Mouse (Mus musculus) adrenal gland, adult (tissue): Measurements from ENCODE around the gene Strn.

Source experiments
- DNase-seq, 2 experiments: peaks; one replicate each; pipeline ENCODE4 v3.0.0; 2022 to 2023; ENCODE audit warnings: low spot score in 1 of 2; ENCODE audit not compliant: inconsistent age in 2 of 2

Strn gene

DNA sequence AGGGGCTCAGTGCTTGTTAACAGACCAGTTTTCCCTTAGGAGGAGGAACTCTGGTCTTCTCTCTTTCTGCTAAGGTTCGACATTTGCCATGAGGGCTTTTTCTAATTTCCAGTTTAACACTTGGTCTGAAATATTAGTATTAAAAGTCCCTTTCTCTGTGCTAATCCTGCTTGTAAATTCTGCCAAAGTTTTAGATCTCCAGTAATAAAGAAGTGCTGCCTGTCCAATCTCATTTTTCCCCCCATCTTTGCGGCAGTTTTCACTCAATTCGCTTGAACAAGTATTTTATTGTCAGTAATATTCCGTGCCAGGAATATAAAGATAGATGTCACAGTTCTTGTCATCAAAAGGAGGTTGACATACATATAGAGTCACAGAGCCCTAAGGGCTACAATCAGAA lies at the start of gene Strn:
Strn (minus strand) TSS at position 101 of the 400 bp plus-strand sequence.
- no peak for DNase-seq

- DNase-seq: no peak
Measured at GRCm38 (mm10) chr17:78778765-78779164, 41.8 kb upstream of the Strn start.

GRCm38 (mm10) chr17:78772317-78772716 lies 35.3 kb upstream of the Strn start:
- no peak for DNase-seq

GRCm38 (mm10) chr17:78770932-78771331 lies 33.9 kb upstream of the Strn start:
- DNase-seq: no peak

DNA sequence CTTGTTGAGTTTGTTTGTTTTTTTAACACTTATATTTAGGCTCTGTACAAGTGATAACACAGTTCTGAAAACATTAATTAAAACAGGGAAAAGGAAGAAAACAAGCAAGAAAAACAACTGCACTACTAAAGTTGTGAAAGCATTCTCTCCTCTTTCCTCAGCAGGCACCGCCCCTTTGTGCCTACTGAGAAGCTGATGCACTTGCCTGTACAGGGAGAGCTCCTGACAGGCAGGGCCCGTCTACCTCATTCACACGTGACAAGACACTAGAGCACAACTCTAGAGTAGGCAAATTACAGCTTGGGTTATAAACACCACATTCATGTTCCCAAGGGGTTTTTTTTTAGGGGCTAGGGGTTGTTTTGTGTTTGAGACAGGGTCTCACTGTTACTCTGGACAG lies 32.3 kb upstream of the Strn start:
- no peak for DNase-seq

- DNase-seq: no peak
Measured at GRCm38 (mm10) chr17:78768937-78769336, 31.9 kb upstream of the Strn start.

DNA sequence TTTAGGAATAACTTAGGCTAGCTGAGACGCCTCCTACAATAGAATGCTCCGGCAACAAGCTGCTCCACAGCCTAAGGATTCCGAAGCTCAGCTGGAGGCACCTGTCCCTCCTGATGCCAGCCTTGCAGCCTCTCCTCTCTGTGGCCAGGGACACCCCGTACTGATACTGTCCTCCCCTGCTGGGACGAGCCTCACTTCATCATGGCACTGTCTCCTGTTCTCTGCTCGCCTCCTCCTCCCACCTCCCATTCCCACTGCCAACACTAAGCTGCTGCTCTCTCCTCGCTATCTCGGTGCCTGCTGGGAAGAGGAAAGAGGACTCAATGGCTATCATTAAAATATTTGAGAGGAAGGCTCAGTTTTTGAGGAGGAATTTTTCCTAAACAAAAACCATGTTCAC lies 30.6 kb upstream of the Strn start:
- no peak for DNase-seq

DNA sequence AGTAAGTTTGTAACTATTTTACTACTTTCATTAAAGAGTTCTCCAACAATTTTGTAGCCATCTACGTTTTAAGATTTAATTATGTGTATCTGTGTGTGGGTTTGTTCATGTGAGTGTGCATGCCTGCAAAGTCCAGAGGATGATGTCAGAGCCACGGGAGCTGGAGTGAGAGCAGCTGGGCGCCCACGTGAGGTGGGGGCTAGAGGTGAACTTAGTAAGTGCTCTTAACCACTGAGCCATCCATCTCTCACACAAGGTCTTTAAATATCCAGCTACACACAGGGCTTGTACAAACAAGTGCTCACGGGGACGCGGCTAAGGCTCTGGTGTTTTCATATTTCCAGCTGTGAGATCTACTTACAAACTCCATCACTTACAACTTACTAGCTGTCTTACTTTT lies 29.1 kb upstream of the Strn start:
- DNase-seq: no peak

DNA sequence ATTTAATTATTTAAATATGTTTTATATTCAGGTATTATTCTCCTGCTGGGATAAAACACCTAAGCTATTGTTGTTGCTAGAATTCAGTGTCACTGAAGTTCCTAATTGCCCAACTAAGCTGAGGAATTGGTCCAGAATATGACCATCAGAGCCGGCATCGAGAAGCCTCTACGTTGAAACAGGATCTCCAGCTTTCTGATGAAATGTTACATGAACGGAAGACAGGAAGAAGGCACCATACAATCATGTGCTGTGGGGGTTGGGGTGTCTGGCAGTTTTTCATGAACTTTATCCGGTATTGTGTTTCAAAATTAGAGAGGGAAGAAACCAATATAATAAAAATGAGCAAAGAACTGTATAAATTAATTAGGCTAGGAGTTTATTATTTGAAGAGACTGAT lies 26.3 kb upstream of the Strn start:
- DNase-seq: no peak

GRCm38 (mm10) chr17:78752938-78753655 lies 16.1 kb upstream of the Strn start:
- DNase-seq: no peak

GRCm38 (mm10) chr17:78752064-78752463 lies 15.1 kb upstream of the Strn start:
- no peak for DNase-seq

GRCm38 (mm10) chr17:78748440-78748839 lies 11.4 kb upstream of the Strn start:
- DNase-seq: no peak

DNA sequence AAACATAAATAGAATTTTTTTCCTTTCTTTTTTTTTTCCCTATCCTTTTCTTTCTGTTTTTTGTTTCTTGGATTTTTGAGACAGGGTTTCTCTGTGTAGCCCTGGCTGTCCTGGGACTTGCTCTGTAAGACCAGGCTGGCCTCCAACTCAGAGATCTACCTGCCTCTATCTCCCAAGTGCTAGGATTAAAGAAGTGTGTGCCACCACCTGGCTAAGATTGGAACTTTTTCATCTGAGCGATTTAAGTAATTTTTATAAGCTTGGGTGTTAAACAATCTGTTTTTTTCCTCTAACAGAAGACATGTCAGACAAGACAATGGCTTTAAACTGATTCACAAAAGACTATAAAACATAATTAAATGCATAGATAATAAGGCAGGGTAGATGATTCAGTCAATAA lies 1.4 kb upstream of the Strn start:
- DNase-seq: no peak

- peak in 1 of 2 experiments; percentile 21 for DNase-seq
Measured at GRCm38 (mm10) chr17:78737771-78738170, 775 bp upstream of the Strn start.

DNA sequence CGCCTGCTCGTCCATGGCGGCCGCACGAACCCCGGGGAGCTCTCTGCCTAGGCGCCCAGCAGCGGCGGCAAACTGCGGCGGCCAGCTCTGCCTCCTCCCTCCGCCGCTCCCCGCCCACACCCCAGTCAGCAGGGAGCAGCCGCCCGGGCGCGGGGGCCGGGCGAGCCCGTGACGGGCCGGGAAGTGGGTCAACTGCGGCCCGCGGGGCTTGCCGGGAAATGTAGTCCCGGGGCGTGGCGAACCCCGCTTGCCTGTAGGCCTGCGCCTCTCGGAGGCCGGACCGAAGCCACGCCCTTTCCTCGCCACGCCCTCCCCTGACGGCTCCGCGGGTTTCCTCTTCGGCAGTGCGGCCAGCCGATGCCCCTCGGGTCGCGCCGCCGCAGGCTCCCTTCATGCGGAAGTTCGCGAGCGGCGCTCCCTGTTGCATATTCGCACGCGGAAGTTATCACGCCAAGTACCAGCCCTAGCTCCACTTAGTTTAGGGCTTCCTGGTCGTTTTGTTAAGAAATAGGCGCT lies 465 bp downstream of the Strn start:
- DNase-seq: peak; percentile 100

- DNase-seq: peak; percentile 50 to 84
Measured at GRCm38 (mm10) chr17:78735731-78736472, 1.1 kb downstream of the Strn start.

- peak; percentile 34 to 71 for DNase-seq
Measured at GRCm38 (mm10) chr17:78734806-78735205, 2.2 kb downstream of the Strn start.

GRCm38 (mm10) chr17:78732056-78732455 lies 4.9 kb downstream of the Strn start:
- no peak for DNase-seq

DNA sequence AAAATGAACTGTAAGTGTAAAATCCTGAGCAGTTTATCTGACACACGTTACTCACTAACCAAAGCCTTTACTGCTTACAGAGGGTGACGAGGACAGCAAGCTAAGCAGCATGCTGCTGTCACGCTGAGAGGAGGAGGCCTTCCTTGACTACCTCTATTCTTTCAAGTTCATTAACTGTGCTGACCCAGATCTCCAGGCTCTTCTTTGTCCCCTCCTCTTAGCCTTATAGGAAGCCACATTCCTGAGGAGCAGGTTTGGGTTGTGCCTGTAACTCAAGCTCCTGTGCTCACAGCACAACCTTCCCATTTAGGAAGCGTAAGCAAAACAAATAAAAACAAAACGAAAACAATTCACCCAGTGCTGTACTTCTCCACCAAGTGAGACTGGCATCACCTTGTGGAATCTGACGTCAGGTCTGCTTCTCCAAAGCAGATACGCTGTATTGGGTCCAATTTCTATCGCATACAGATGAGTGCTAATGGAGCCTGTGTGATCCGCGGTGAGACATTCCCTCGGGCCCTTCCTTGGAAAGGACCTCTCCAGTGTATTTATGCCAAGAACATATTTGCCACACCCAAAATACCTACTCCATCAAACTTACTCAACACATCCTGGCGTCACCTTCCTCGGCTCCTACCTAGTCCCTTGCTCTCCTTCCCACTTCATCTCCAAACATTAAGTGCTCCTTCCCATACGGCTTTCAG lies 10.1 kb downstream of the Strn start:
- DNase-seq: no peak

DNA sequence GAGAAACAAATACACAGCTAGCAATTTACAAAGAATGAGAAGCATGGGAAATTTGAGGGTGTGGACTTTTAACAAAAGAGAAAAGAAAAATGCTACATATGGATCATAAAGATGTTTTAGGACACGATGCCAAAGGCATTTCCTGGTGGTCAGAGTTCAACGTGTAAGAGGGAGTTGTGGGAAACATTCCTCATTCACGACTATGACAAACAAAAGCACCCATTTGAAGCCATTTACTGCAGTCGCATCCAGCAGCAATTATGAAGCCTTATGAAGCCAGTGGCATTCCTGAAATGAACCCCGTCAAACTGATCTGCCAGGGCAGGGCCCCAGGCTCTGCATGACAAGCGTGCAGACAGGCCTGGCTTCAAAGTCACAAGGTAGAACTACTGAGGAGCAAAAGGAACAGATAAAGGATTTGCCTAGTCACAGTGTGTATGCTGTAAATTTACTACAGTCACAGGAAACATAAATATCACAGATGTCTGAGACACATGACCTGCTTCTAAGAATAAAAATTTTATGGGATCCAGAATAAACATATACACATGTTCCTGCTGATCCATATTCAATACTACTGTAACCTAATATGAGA lies 12.4 kb downstream of the Strn start:
- no peak for DNase-seq

DNA sequence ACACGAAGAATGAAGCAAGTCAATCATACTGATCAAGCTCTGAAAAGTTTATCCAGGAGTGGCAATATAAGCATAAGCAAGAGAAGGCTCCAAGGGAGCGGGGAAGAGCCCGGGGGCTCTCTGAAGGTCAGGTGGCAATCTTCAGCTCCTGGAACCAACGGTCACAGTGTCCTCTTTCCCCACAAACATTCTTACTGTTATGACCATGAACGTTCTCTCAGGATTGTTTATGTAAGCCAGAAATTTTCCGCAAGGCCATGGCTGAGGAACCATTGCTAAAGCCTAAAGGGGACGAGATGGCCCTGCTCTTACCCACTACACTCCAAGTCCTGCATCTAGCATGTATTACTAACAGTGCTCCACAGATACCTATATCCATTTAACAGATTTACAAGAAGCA lies 15.3 kb downstream of the Strn start:
- peak; percentile 21 to 58 for DNase-seq
